Mouse (Mus musculus) layer of hippocampus, adult 9-10 months (tissue): ENCODE results near the gene Ccnl1.

Experiments
- DNase-seq: peaks from one replicate; pipeline ENCODE4 v3.0.0; 2022; ENCODE audit warnings: low spot score

The Ccnl1 gene

GRCm38 (mm10) chr3:65959416-65960001 lies 1.5 kb upstream of the Ccnl1 start:
- DNase-seq = no peak

- no peak for DNase-seq
These were observed 764 bp upstream of the Ccnl1 start for GRCm38 (mm10) chr3:65958840-65959185.

- no peak for DNase-seq
These were observed 563 bp downstream of the Ccnl1 start for GRCm38 (mm10) chr3:65957271-65958101.

- DNase-seq = no peak
These were observed 3.3 kb downstream of the Ccnl1 start for GRCm38 (mm10) chr3:65954499-65955391.

GRCm38 (mm10) chr3:65950831-65951365 lies 7.2 kb downstream of the Ccnl1 start:
- DNase-seq = no peak

- DNase-seq = no peak
These were observed 7.7 kb downstream of the Ccnl1 start for GRCm38 (mm10) chr3:65950304-65950703.

GRCm38 (mm10) chr3:65945277-65945932 lies 12.6 kb downstream of the Ccnl1 start:
- no peak for DNase-seq

- no peak for DNase-seq
These were observed 13.3 kb downstream of the Ccnl1 start for GRCm38 (mm10) chr3:65944713-65945112.

GRCm38 (mm10) chr3:65943453-65943852 lies 14.6 kb downstream of the Ccnl1 start:
- DNase-seq = no peak

GRCm38 (mm10) chr3:65941052-65941451 lies 17.0 kb downstream of the Ccnl1 start:
- no peak for DNase-seq

- peak; percentile 53 for DNase-seq
These were observed 19.8 kb downstream of the Ccnl1 start for GRCm38 (mm10) chr3:65938211-65938610.

GRCm38 (mm10) chr3:65936384-65936783 lies 21.7 kb downstream of the Ccnl1 start:
- no peak for DNase-seq

- DNase-seq = no peak
These were observed 22.9 kb downstream of the Ccnl1 start for GRCm38 (mm10) chr3:65935153-65935552.

- DNase-seq = no peak
These were observed 24.3 kb downstream of the Ccnl1 start for GRCm38 (mm10) chr3:65933726-65934125.

GRCm38 (mm10) chr3:65931542-65931941 lies 26.5 kb downstream of the Ccnl1 start:
- no peak for DNase-seq

- no peak for DNase-seq
These were observed 27.4 kb downstream of the Ccnl1 start for GRCm38 (mm10) chr3:65930636-65931035.

GRCm38 (mm10) chr3:65929821-65930633 lies 28.0 kb downstream of the Ccnl1 start:
- DNase-seq = peak; percentile 77

GRCm38 (mm10) chr3:65929304-65929783 lies 28.7 kb downstream of the Ccnl1 start:
- DNase-seq = peak; percentile 59

GRCm38 (mm10) chr3:65928614-65929272 lies 29.3 kb downstream of the Ccnl1 start:
- no peak for DNase-seq

- DNase-seq = no peak
These were observed 30.4 kb downstream of the Ccnl1 start for GRCm38 (mm10) chr3:65927685-65928084.
